Mouse (Mus musculus): ENCODE measurements at regions not wholly inside any gene's neighbourhood (a gene's known extent, or its start where the extent isn't known, plus 50 kb on each side); places are given as distances from the start of the nearest gene placed in this dataset.

DNA sequence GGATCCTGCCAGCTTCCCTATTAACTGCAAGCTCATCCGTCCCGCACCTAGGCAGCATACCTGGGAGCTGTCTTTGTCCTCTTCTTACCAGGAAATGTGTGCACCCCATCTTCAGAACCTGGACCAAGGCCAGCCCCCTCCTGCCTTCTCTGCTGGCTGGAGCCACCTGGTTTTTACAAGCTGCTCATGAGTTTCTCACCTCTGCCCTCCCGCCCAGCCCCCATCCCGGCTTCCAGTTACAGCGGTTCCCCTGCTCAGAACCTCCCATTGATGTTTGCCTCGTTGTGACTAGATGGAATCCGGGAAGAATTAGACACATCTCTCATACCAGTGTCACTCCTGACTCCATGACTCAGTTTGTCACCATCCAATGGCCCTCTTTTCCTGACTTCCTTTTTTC lies 179.1 kb upstream of the Sulf2 start:
- peaks cover 20% of the 10 kb centered on the region for H3K4me1 ChIP-seq (replicated peaks)
- 53% methylated on average over 7 of the region's 7 CpGs for WGBS
- no peak overlapping the region for H3K9ac ChIP-seq
- H3K9me3 ChIP-seq (replicated peaks): no peaks in the 10 kb centered on the region
- no peak overlapping the region for H3K4me2 ChIP-seq
- H3K36me3 ChIP-seq: no peaks in the 10 kb centered on the region
- no peak for ATAC-seq (replicated peaks; ENCODE audit: insufficient number of reproducible peaks, insufficient read depth, low FRiP score, low read depth)
- H3K27ac ChIP-seq: no peak overlapping the region
- H3K27me3 ChIP-seq: no peaks in the 10 kb centered on the region
- H3K4me3 ChIP-seq: no peak overlapping the region

DNA sequence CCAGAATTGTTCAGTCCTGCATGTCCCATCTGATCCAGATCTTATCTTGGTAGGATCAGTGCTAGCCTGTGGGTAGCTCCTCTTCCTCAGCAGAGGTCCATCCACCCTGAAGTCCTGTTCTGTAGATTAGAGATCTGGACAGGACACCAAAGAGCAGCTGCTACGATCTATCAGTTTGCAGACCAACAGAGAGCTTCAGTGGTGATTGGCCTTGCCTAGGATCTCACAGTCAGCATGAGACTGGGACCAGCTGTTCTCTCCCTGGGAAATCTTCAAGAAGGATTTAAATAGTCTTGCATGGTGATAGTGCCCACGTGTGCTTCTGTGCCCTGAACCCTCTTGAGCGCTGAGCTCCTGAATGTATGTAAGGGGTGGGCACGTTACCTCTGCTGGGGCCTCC lies 178.4 kb upstream of the Sulf2 start:
- H3K27ac ChIP-seq: no peak overlapping the region
- no peaks in the 10 kb centered on the region for H3K36me3 ChIP-seq
- no peak overlapping the region for H3K9ac ChIP-seq
- H3K4me2 ChIP-seq: no peak overlapping the region
- H3K27me3 ChIP-seq: no peaks in the 10 kb centered on the region
- peaks cover 15% of the 10 kb centered on the region for H3K4me1 ChIP-seq (replicated peaks)
- WGBS: 61% methylated on average over 4 of the region's 4 CpGs
- no peaks in the 10 kb centered on the region for H3K9me3 ChIP-seq (replicated peaks)
- no peak overlapping the region for H3K4me3 ChIP-seq
- ATAC-seq (replicated peaks; ENCODE audit: insufficient number of reproducible peaks, insufficient read depth, low FRiP score, low read depth): no peak

DNA sequence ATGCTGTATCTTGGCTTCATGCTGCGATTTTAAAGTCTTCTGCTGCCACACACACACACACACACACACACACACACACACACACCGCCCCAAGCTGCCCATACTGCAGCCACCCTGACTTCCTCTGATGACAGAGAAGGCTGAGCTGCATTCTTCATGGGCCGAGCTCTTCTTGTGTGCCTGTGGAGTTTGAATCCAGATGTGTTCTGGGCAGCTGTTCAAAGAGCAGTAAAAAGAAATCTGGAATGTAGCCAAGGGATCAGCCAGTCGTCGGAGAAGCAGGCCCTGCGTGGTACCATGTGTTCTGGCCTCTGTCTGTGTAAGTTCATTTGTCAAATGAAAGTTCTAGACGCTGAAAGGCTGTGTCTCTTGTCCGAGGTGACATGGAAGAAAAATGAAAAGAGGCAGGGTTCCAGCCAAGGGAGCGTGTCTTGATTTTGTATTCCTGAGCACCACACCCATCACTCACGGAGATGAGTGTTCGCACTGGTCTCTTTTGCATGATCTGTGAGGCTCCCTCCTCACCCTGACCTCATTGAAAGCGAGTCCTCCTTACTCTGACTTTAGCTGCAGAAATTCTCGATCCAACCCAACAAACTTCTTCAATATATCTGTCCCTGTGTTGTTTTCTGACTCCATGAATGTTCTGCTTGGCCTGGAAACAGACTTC lies 177.4 kb upstream of the Sulf2 start:
- Histone ChIP-seq H3K27me3 (no peaks in the 10 kb centered on the region), H3K4me1 (replicated peaks) (peaks cover 11% of the 10 kb centered on the region), H3K9ac (no peak overlapping the region), H3K36me3 (no peaks in the 10 kb centered on the region), H3K9me3 (replicated peaks) (no peaks in the 10 kb centered on the region), H3K4me2 (no peak overlapping the region), H3K4me3 (no peak overlapping the region), H3K27ac (peak overlapping the region; percentile 2; the same call in 1 of the 2 replicates)
- ATAC-seq (replicated peaks; ENCODE audit: insufficient number of reproducible peaks, insufficient read depth, low FRiP score, low read depth): peak; percentile 29; the same call in 1 of the 2 replicates
- 32% methylated on average over 13 of the region's 13 CpGs for WGBS

DNA sequence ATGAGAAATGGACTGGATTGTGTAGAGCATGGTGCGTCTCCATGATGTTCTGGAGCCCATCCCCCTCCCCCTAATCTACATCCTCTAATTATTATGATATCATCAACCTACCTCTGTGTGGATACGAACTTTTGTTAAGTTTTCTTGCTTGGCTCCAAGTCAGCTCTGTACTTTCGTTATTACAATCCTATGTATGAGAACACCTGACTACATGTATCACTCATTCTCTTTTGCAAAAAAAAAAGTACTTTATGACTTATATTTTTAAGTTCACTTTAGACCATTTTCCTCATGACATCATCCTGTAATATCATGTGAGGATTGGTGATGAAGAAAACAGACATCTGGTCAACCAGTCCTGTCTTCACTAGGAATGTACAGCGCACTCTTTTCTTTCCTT lies 175.7 kb upstream of the Sulf2 start:
- ATAC-seq (replicated peaks; ENCODE audit: insufficient number of reproducible peaks, insufficient read depth, low FRiP score, low read depth): no peak
- H3K9me3 ChIP-seq (replicated peaks): no peaks in the 10 kb centered on the region
- H3K27ac ChIP-seq: no peak overlapping the region
- H3K4me2 ChIP-seq: no peak overlapping the region
- no peak overlapping the region for H3K4me3 ChIP-seq
- peaks cover 9% of the 10 kb centered on the region for H3K4me1 ChIP-seq (replicated peaks)
- H3K27me3 ChIP-seq: no peaks in the 10 kb centered on the region
- no peaks in the 10 kb centered on the region for H3K36me3 ChIP-seq
- H3K9ac ChIP-seq: no peak overlapping the region
- WGBS: 89% methylated on average over 4 of the region's 4 CpGs

DNA sequence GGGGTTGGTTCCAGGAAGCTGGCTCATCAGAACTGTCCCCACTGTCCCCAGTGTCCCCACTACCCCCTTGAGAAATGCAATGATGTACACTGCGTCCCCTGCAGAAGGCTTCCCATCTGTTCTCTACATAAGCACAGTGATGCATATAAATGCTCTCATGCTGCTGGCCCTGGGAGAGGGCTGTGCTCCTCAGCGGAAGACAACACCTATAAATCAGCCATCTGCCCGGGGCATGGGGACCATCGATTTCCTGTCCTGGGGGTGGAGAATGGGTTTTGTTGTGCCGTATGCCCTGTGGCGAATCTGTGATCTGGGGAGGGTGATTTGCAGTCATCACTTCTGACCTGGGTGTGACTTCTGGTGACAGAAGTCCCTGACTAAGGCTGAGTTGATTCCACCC lies 174.9 kb upstream of the Sulf2 start:
- 60% methylated on average over 6 of the region's 6 CpGs for WGBS
- H3K9ac ChIP-seq: no peak overlapping the region
- no peaks in the 10 kb centered on the region for H3K27me3 ChIP-seq
- peaks cover 10% of the 10 kb centered on the region for H3K4me1 ChIP-seq (replicated peaks)
- no peak overlapping the region for H3K4me2 ChIP-seq
- H3K4me3 ChIP-seq: no peak overlapping the region
- no peak for ATAC-seq (replicated peaks; ENCODE audit: insufficient number of reproducible peaks, insufficient read depth, low FRiP score, low read depth)
- no peaks in the 10 kb centered on the region for H3K36me3 ChIP-seq
- no peak overlapping the region for H3K27ac ChIP-seq
- H3K9me3 ChIP-seq (replicated peaks): no peaks in the 10 kb centered on the region

DNA sequence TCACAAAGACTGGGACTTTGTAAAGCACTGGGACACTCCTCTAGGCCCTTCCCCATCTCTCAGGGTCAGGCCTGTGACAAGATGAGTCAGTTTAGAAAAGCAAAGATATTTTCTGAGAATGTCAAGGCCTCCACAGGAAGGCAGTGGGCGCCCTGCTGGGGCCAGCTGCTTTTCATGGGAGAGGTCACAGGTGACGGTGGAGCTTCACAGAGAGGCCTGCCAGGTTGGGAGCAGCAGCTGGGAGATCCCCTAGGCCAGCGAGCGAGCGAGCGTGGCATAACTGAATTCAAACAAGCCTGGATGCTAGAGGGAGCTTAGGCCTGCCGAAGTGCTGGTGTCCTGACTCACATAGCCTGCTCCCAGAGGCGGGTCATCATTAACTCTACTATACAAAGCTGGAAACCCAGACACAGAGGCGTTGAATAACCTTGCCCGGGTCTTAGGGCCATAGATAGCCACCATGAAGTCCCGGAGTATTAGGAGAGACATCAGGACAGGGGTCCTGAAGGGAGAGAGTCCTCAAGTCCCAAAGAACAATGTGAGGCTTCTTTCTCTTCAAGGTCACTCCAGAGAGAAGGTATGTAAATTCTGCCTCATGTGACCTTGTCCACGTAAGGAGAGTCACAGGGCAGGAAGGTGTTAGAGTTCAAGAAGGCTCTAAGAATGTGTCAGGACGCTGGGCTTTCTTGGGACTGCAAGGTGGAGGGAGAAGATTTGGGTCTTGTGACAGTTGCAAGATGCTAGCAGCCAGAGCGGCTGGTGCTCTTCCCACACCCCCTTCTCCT lies 174.3 kb upstream of the Sulf2 start:
- H3K9me3 ChIP-seq (replicated peaks): no peaks in the 10 kb centered on the region
- no peaks in the 10 kb centered on the region for H3K36me3 ChIP-seq
- ATAC-seq (replicated peaks; ENCODE audit: insufficient number of reproducible peaks, insufficient read depth, low FRiP score, low read depth): no peak
- no peak overlapping the region for H3K4me2 ChIP-seq
- H3K9ac ChIP-seq: no peak overlapping the region
- no peaks in the 10 kb centered on the region for H3K27me3 ChIP-seq
- no peak overlapping the region for H3K27ac ChIP-seq
- 70% methylated on average over 14 of the region's 14 CpGs for WGBS
- no peak overlapping the region for H3K4me3 ChIP-seq
- peaks cover 16% of the 10 kb centered on the region for H3K4me1 ChIP-seq (replicated peaks)

DNA sequence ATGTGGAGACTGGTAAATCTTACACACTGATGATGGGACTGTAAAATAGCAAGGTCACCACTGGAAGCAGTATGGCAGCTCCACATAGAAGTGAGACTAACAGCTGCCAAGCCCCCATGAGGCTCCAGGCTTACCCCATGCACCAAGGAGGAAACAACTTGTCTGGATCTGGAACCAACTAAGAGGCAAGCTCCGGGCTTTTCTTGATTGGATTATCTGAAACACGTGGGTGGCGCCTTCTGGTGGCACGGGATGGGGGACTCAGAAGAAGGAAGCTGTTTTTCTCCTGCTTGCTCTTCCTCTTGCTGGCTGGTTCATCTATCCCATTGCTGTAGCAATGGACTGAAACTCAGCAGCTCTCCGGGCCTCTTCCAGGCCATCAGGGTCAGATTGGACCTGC lies 171.5 kb upstream of the Sulf2 start:
- no peak overlapping the region for H3K4me3 ChIP-seq
- H3K27me3 ChIP-seq: no peaks in the 10 kb centered on the region
- H3K36me3 ChIP-seq: no peaks in the 10 kb centered on the region
- H3K27ac ChIP-seq: no peak overlapping the region
- ATAC-seq (replicated peaks; ENCODE audit: insufficient number of reproducible peaks, insufficient read depth, low FRiP score, low read depth): no peak
- H3K9ac ChIP-seq: no peak overlapping the region
- peaks cover 24% of the 10 kb centered on the region for H3K4me1 ChIP-seq (replicated peaks)
- no peaks in the 10 kb centered on the region for H3K9me3 ChIP-seq (replicated peaks)
- 79% methylated on average over 5 of the region's 5 CpGs for WGBS
- no peak overlapping the region for H3K4me2 ChIP-seq

DNA sequence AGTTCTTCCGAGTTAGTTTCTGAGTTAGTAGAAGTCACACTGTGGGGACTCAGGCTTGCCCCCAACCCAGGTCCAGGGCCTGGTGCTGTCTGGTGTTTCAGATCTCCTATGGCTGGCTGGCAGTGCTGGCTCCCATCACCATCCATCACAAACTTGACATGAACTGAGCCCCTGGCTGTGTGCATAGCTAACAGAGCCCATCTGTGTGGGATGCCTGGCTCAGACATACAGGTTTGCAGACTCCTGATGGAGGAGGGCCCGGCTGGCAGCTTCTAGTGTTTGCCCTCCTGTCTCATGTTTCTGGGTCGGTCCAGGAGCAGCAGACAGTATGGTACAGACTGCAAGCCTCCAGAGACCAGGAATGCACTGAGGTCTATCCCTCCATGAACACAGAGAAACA lies 169.5 kb upstream of the Sulf2 start:
- peak; percentile 17; the same call in 1 of the 2 replicates for ATAC-seq (replicated peaks; ENCODE audit: insufficient number of reproducible peaks, insufficient read depth, low FRiP score, low read depth)
- Histone ChIP-seq H3K4me2 (no peak overlapping the region), H3K27me3 (no peaks in the 10 kb centered on the region), H3K4me3 (no peak overlapping the region), H3K27ac (peak overlapping the region; percentile 59), H3K36me3 (no peaks in the 10 kb centered on the region), H3K4me1 (replicated peaks) (peaks cover 26% of the 10 kb centered on the region), H3K9ac (no peak overlapping the region), H3K9me3 (replicated peaks) (no peaks in the 10 kb centered on the region)
- 47% methylated on average over 3 of the region's 3 CpGs for WGBS

DNA sequence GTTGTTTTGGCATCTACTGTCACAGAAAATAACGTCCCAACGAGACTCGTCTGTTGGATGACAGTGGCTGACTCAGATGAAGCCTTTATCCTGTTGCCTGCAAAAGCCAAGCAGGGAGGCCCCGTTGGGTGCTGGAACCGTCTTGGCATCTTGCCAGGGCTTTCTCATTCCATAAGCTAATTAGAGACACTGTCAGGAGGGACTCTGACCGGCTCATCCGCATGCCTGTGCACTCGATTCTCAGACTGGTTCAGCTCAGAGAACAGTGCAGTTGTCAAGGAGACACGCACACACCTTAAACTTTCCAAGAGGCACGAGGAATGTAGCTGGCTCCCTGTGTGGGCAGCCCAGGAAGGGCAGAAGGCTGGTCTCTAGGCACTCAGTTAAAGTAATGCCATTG lies 169.0 kb upstream of the Sulf2 start:
- 13% methylated on average over 10 of the region's 10 CpGs for WGBS
- peaks cover 26% of the 10 kb centered on the region for H3K4me1 ChIP-seq (replicated peaks)
- H3K27me3 ChIP-seq: no peaks in the 10 kb centered on the region
- no peak overlapping the region for H3K4me3 ChIP-seq
- no peaks in the 10 kb centered on the region for H3K36me3 ChIP-seq
- ATAC-seq (replicated peaks; ENCODE audit: insufficient number of reproducible peaks, insufficient read depth, low FRiP score, low read depth): peak; percentile 55; the same call in 1 of the 2 replicates
- H3K27ac ChIP-seq: peak overlapping the region; percentile 59
- H3K9ac ChIP-seq: no peak overlapping the region
- H3K9me3 ChIP-seq (replicated peaks): no peaks in the 10 kb centered on the region
- no peak overlapping the region for H3K4me2 ChIP-seq

DNA sequence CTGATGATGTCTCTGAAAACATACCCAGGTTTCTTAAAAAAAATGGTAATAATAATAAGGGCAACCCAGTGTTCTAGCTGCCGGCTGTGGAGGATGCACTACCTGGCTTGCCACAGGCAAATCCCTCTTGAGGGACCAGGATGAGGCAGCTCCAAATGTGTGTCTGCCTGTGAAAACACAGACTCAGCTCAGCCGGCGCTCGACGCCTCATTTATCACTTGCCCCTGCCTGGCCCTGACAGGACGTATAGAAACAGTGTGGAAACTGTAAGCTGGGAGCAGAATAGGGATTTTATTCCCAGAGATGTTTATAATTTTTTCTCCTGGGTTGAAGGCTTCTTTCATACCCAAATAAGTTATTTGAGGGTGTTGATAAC lies 167.2 kb upstream of the Sulf2 start:
- WGBS: 48% methylated on average over 6 of the region's 6 CpGs
- no peak for ATAC-seq (replicated peaks; ENCODE audit: insufficient number of reproducible peaks, insufficient read depth, low FRiP score, low read depth)
- Histone ChIP-seq H3K4me3 (no peak overlapping the region), H3K36me3 (no peaks in the 10 kb centered on the region), H3K9ac (no peak overlapping the region), H3K4me2 (no peak overlapping the region), H3K9me3 (replicated peaks) (no peaks in the 10 kb centered on the region), H3K27me3 (no peaks in the 10 kb centered on the region), H3K4me1 (replicated peaks) (peaks cover 26% of the 10 kb centered on the region), H3K27ac (peak overlapping the region; percentile 17; the same call in 1 of the 2 replicates)

DNA sequence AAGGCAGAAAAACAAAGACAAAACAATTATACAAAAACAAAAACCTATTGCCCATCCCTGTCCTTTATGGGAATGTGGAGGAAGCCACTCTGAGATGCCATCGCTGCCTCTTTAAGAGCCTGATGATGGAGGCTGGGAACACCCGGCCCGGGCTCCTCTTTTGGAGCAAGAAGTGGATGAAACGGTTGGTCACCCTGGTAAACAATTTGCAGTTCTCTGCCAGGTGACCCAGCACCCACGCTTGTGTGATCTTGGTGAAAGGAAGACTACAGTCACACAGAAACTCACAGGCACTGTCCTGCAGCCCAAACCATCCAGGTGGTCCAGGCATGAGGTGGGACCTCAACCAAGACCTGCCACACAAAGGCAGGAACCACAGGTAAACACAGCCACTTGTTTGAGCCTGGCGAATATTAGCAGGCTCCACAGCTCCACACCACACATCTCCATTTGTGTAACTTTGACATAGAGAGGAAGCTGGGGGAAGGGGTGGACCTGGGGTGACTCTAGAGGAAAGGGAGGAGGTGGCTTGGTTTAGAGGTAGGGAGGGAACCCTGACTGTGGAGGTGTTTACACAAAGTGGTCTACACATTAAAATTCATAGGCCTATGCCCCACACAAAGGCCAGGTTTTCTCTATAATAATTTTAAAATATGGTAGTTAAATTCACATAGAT lies 166.7 kb upstream of the Sulf2 start:
- H3K9me3 ChIP-seq (replicated peaks): no peaks in the 10 kb centered on the region
- no peak overlapping the region for H3K4me3 ChIP-seq
- H3K27ac ChIP-seq: no peak overlapping the region
- WGBS: 81% methylated on average over 6 of the region's 6 CpGs
- H3K27me3 ChIP-seq: no peaks in the 10 kb centered on the region
- no peak overlapping the region for H3K4me2 ChIP-seq
- no peak for ATAC-seq (replicated peaks; ENCODE audit: insufficient number of reproducible peaks, insufficient read depth, low FRiP score, low read depth)
- H3K36me3 ChIP-seq: no peaks in the 10 kb centered on the region
- H3K9ac ChIP-seq: no peak overlapping the region
- H3K4me1 ChIP-seq (replicated peaks): peaks cover 26% of the 10 kb centered on the region

Data from heart, embryonic 15.5 days (tissue).